Mouse (Mus musculus): Measurements from ENCODE around the gene Tfb1m.

Gene Tfb1m

DNA sequence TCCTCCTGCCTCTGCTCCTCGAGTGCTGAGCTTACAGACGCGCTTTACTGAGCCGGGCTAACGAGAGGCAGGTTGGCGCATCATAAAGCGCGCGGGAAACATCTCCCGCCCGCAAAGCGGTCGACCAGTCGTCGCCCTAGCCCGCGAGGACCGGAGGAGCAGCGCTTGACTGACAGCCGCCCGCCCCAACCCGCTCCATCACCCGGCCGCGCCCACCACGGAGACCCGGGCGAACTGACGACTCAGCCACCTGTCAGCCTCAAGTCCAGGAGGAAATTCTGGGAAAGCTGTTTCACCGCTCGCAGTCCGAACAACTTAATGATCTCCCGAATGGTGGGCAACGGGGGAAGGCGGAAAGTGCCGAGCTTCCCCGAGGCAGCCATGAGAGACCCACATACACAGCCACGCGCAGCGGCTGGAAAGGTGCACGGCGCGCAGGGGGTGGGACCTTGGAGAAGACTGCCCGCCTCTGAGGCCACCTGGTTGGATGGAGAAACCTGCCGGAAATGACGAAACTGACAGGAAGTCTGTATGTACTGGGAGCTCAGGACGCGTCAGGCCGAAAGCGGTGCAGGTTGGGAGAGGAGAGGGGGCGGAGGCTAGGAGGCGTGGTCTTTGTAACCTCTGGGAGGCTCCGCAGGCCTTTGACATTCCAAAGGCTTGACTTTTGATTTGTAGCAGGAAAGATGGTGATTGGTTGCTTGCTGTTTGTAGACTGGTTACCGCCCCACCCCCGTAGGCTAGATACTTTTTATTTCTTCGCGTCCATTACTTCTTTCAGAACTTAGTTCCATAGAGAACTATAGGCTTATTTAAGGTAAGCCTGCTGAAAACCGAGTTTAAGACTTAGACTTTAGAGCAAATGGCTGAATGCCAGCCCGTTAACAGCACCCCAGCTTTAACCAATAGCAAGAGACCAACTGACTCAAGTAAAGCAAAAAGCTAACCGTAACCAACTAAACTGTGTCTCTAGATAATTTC, at the start of gene Tfb1m:
TSS of gene Tfb1m (minus strand) at position 451 of the 981 bp plus-strand sequence.
- peak; percentile 99 for DNase-seq (ENCODE audit: low spot score)

DNA sequence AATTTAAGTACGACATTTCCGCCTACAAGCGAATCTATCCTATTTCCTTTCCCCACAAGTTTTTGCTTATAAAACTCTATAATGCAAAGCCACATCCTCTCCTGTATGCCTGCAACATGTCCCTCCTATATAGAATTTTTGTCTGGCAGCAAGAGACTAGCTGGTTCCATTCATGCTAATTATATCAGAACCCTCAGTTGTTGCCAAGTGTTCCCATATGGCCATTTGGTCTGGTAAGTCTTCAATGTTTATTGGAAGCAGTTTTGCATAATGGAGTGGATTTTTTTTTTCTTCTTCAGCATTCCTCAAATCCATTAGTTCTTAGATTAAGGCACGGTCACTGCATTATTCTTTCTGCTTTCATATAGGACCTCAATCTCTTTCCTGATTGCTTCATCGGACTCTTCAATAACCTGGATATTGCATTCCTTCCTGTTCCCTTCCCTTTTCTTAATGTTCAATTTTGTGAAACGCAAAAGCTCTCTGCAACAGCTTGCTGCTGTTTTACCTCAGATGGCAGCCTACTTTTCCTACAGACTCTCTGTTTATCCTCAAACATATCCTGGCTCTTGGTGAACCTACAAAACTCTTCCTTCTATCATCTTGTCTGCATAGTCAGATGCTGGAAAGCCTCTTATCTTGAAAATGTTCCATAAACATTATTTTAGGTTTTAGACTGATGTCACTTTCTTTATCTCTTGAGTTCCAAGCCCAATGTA, 45.5 kb upstream of the Tfb1m start:
- no peak for DNase-seq (ENCODE audit: low spot score)

GRCm38 (mm10) chr17:3598393-3598792, 40.8 kb upstream of the Tfb1m start:
- DNase-seq (ENCODE audit: low spot score): no peak

- DNase-seq (ENCODE audit: low spot score): peak; percentile 42
Observed at GRCm38 (mm10) chr17:3597866-3598265, 40.3 kb upstream of the Tfb1m start.

- no peak for DNase-seq (ENCODE audit: low spot score)
Observed at GRCm38 (mm10) chr17:3597130-3597529, 39.5 kb upstream of the Tfb1m start.

DNA sequence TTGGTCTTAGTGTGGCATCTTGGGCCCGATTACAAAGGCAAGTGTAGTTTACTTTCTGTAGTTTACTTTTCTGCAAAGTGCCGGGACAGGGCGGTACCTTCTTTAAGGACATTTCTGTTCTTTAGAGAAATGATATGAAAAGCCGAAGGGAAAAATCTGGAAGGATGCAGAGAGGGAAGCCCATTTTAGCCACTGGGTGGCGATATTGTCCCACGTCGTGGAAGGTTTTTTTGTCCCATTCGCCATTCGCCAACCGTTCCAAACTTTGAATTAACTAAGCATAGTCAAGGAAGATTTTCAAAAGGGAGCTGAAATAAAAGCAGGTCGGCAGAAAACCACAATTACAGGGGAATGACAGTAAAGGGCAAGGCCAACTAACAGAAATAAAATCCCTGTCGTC, 13.3 kb upstream of the Tfb1m start:
- peak; percentile 49 for DNase-seq (ENCODE audit: low spot score)

DNA sequence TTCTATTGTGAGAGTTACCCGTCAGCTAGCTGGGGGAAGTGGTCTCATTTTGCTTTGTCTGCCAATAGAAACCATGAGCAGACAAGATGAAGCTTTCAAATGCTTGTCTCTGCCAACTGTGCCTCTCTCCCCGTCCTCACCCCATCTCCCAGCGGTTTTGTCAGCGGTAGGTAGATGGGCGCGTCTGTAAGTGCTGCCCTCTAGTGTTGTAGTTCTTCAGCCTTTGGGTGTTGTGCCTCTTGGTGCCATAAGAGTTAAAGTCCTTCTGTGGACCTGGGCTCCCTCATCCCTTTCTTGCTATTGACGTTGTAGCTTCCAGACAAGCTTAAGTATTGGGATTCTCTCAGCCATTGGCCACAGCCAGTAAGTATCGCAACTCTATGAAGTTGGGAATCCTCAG, 4.8 kb upstream of the Tfb1m start:
- no peak for DNase-seq (ENCODE audit: low spot score)

DNA sequence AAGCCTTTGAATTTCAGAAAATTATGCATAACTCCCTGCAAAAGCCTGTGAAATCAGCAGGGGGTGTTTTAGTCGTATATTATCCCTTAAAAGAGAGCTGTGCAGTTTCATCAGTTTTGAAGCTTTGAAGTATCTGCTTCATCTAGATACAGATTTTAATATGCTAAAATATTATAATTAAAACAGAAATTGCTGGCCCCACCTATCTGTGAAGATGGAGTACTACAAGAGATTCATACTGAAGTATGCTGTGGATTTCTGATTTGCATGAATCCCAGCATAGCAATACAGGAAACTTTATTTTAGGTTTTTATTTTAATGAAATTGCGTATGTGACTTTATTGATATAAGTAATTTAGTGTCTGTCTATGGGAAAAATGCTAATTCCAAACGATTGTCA, 3.0 kb upstream of the Tfb1m start:
- no peak for DNase-seq (ENCODE audit: low spot score)

GRCm38 (mm10) chr17:3558356-3558870, 832 bp upstream of the Tfb1m start:
- DNase-seq (ENCODE audit: low spot score): no peak

DNA sequence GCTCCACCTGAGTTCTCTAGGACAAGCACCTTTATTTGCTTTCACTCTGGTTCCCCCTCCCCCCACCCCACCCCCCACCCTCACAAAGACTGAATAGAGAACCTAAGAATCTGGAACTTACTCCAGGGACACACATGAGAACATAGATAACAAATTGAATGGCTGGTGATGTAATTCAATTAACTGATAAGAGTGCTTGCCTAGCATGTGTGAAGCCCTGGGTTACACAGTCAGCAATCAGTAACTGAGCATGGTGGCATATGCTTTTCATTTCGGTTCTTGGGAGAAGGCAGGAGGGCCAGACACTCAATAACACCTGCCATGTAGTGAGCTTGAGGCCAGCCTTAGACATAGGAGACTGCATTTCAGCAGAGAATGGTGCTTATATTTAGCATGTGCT, 1.3 kb downstream of the Tfb1m start:
- no peak for DNase-seq (ENCODE audit: low spot score)

- DNase-seq (ENCODE audit: low spot score): no peak
Observed at GRCm38 (mm10) chr17:3547725-3548124, 9.9 kb downstream of the Tfb1m start.

GRCm38 (mm10) chr17:3541033-3541432, 16.5 kb downstream of the Tfb1m start:
- no peak for DNase-seq (ENCODE audit: low spot score)

DNA sequence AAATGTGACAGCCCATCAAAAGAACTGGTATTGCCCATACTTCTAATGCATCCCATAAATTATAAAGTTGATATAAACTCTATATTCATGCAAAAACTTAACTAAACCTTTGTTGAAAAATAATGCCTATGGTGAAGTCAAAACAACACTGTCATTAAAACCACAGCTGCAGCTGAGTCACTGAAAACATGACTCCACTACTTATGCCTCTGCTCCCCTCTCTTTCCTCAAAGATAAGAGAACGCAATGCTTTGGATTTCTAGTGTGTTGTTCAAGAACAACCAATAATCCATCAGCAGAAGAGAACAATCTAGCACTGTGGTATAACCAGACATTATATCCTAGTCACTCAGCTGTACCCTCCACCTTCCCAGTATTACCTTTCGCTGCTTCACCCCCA, 17.3 kb downstream of the Tfb1m start:
- no peak for DNase-seq (ENCODE audit: low spot score)

- no peak for DNase-seq (ENCODE audit: low spot score)
Observed at GRCm38 (mm10) chr17:3533425-3533824, 24.2 kb downstream of the Tfb1m start.

GRCm38 (mm10) chr17:3532254-3532653, 25.3 kb downstream of the Tfb1m start, which contains the start of gene Cldn20:
TSS of gene Cldn20 (plus strand) at chr17:3532554.
- no peak for DNase-seq (ENCODE audit: low spot score)

- no peak for DNase-seq (ENCODE audit: low spot score)
Observed at GRCm38 (mm10) chr17:3531641-3532040, 25.9 kb downstream of the Tfb1m start.

GRCm38 (mm10) chr17:3530549-3530948, 27.0 kb downstream of the Tfb1m start:
- no peak for DNase-seq (ENCODE audit: low spot score)

GRCm38 (mm10) chr17:3529523-3529922, 28.1 kb downstream of the Tfb1m start:
- no peak for DNase-seq (ENCODE audit: low spot score)

DNA sequence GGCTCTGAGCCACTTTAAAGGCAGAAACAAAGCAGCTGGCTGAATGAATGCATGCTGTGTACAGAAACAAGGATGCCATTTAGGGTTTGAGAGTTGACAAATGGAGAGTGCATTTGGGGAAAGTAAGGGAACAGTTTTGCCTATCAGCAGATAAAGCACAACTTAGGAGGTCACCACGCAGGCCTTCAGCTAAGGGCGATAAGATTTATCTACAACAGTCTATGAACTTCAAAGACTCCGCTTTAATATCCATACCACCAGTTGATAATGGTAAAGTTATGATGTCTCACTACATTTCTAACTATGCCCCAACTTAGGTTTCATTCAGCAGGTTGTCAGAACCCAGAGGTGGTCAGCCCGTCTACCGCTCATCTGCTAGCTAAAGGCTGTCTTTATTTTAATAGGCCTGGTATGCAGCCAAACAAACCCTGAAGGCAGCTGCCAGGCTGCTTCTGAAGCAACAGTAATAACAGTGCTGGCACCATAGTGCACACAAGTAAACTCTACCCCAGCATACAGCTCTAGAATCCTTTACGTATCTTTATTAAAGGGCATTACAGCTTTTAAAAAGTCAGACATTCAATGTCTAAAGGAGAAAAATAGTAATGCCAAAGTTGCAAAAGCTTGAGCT, 29.6 kb downstream of the Tfb1m start:
- no peak for DNase-seq (ENCODE audit: low spot score)

DNA sequence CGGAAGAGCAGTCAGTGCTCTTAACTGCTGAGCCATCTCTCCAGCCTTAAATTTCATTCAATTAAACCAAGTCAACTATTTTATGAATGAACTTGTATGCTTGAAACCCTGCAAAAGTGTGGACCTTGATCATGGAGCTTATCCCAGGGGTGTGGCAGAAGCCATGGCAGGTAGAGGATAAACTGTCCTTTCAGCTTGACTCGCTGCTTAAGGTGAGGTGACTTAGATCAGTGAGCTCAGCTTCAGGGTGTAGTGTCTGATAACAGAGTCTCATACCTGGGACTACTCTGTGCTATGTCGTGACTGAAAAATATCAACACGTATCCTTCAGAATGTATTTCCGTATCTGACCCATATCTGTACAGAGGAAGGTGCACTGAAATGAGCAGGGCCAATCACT, 37.2 kb downstream of the Tfb1m start:
- DNase-seq (ENCODE audit: low spot score): no peak

DNA sequence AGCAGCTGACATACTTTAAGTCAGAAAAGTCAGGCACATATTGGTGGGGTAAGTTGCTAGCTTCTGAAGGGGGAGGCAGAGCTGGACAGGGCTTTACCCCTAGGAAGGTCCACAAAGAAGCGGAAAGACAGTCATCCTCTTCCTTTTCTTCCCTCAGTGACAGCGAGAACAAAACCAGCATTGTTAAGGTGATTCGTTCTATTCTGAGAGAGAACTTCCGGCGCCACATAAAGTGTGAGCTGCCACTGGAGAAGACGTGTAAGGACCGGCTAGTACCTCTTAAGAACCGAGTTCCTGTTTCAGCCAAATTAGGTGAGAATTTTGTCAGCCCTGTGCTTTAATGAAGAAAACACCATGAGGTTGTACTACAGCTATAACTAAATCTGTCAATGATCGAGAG, 41.2 kb downstream of the Tfb1m start:
- DNase-seq (ENCODE audit: low spot score): no peak

GRCm38 (mm10) chr17:3515851-3516250, 41.7 kb downstream of the Tfb1m start:
- no peak for DNase-seq (ENCODE audit: low spot score)

All from testis, postnatal 14 days (tissue).